Mouse (Mus musculus): Measurements from ENCODE around the gene Pak4. TPM values are rescaled to one million over a fixed set of nuclear protein-coding genes. Genes with fewer than 3 reads are reported as not detected.
A peak's percentile ranks its signal among the peaks of the same experiment; 100 is the strongest.
"Not testable (repeated sequence)": the region's sequence is repeated elsewhere in the genome, so short reads cannot be mapped to it uniquely, and the experiment has no call there.

Gene Pak4
- polyA plus RNA-seq (2015; fragmentation: Nextera tagmentation; extraction: Ambion mirVana) = 16.0 and 23.1 TPM in 2 replicates

DNA sequence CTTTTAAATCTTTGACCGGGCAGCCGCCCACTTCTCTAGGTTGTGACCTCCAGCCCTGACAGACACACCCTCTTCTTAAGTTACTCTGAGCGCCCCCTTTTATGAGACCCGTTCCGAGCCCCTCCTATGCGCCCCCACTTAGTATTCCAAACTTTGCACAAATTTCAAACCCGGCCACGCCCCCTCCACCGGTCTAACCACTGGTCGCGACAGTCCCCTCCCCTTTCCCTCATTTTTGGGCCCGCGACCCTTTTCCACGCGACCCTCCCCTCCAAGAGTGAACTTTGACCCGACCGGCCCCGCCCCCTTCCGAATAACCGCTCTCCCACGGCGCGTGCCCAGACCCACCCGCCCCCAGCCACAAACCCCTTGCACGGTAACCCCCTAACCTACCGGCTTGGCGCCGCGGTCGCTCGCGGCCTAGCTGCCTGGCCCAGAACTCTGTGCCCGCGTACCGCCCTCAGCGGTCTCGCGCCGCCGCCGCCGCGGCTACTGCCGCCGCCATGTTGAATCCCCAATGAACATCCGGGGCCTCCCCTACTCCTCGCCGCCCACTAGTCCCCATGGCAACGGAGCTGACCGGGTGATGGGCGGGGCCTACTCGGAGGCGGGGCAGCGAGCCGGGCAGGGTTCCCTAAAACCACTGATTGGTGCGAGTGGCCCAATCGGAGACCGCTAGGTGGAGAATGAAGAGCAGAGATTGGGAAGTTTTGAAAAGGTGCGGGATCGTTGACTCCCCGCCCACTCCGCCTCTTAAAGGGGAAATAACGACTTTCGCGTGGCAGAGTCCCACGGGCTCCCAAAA, at the start of gene Pak4, which contains the start of gene Samd4b:
Gene Pak4, minus strand, starts transcription at position 544 of the 805 bp plus-strand sequence.
Gene Samd4b, minus strand, starts transcription at position 503 of the 805 bp plus-strand sequence.
- Histone ChIP-seq H3K4me1 (peaks cover 62% of the 10 kb centered on the region), H3K27me3 (replicated peaks) (no peaks in the 10 kb centered on the region), H3K36me3 (no peaks in the 10 kb centered on the region), H3K9ac (replicated peaks) (peak within 1 kb of the TSS; percentile 59), H3K4me3 (replicated peaks) (peak within 1 kb of the TSS; percentile 61), H3K4me2 (peak within 1 kb of the TSS; percentile 84), H3K27ac (replicated peaks) (peak within 1 kb of the TSS; percentile 89), H3K9me3 (replicated peaks) (no peaks in the 10 kb centered on the region)
- WGBS = under 1% methylated on average over 66 of the region's 66 CpGs
- ATAC-seq (ENCODE audit: low FRiP score) = peak; percentile 92

DNA sequence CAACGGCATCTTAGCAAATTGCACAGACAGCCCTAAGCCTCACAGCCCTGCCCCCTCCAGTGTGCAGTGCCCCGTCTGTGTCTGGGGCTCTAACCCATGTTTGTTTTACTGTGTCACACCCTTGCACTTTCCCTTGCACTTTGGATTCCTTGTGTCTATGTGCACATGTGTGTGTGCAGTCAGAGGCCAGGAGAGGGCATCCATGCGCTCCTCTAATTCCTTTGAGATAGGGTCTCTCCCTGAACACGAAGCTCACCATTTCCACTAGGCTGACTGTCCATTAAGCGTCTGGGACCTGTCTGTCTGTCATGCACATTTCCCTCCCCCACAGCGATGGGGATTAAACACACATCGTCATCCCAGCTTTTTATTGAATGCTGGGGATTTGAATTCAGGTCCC, 49.0 kb upstream of the Pak4 start:
- WGBS = 56% methylated on average over 7 of the region's 7 CpGs
- H3K27me3 ChIP-seq (replicated peaks) = no peaks in the 10 kb centered on the region
- no peaks in the 10 kb centered on the region for H3K36me3 ChIP-seq
- H3K4me1 ChIP-seq = no peaks in the 10 kb centered on the region
- no peak for ATAC-seq (ENCODE audit: low FRiP score)
- no peak overlapping the region for H3K9ac ChIP-seq (replicated peaks)
- no peak overlapping the region for H3K4me2 ChIP-seq
- no peak overlapping the region for H3K27ac ChIP-seq (replicated peaks)
- H3K4me3 ChIP-seq (replicated peaks) = no peak overlapping the region
- H3K9me3 ChIP-seq (replicated peaks) = no peaks in the 10 kb centered on the region

DNA sequence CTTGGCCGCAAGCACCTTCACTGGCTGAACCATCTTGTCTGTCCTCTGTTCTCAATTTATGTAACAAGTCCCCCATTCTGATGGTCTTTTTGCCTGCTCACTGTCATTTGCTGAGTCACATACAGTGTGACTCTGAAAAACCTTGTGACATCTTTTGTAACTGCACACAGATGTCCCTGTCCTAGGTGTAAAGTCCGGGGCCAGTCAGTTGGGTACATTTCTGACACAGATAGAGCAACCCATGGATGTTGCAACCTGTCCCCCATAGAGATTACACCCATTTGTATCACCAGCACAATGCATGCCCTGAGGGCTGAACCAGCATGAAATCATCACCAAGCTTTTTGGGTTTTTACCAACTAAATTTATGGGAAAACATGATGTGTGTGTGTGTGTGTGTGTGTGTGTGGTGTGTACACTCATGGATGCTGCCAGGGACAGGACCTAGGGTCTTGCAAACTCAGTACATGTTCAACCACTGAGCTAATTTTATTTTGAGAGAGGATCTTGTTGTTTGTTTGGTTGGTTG, 48.0 kb upstream of the Pak4 start:
- no peak for ATAC-seq (ENCODE audit: low FRiP score)
- WGBS = 87% methylated on average over 2 of the region's 2 CpGs

DNA sequence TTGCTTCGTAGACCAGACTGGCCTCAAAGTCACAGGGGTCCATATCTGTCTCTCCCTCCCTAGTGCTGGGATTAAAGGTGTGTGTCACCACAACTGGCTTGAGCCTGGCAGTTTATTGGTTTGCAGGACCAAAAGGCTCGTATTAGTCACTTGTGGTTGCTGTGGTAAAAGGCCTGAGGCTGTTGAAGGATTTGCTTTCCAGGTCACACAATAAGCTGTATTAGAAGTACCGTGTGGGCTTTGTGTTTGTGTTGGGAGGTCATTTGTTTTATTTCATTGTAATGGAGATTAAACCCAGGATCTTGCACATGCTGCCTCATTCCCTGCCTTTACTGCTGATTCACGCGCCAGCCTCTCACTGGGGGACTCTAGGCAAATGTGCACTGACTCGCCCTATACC, 47.4 kb upstream of the Pak4 start:
- Histone ChIP-seq H3K36me3 (no peaks in the 10 kb centered on the region), H3K9me3 (replicated peaks) (no peaks in the 10 kb centered on the region), H3K4me2 (no peak overlapping the region), H3K9ac (replicated peaks) (no peak overlapping the region), H3K4me3 (replicated peaks) (no peak overlapping the region), H3K4me1 (no peaks in the 10 kb centered on the region), H3K27ac (replicated peaks) (no peak overlapping the region), H3K27me3 (replicated peaks) (no peaks in the 10 kb centered on the region)
- WGBS = 41% methylated on average over 6 of the region's 6 CpGs
- no peak for ATAC-seq (ENCODE audit: low FRiP score)

More for the DNA sequence above, 48.0 kb upstream of the Pak4 start:
- Histone ChIP-seq H3K27me3 (replicated peaks) (no peaks in the 10 kb centered on the region), H3K4me1 (no peaks in the 10 kb centered on the region), H3K4me3 (replicated peaks) (no peak overlapping the region), H3K27ac (replicated peaks) (no peak overlapping the region), H3K9me3 (replicated peaks) (no peaks in the 10 kb centered on the region), H3K9ac (replicated peaks) (no peak overlapping the region), H3K4me2 (no peak overlapping the region), H3K36me3 (no peaks in the 10 kb centered on the region)

DNA sequence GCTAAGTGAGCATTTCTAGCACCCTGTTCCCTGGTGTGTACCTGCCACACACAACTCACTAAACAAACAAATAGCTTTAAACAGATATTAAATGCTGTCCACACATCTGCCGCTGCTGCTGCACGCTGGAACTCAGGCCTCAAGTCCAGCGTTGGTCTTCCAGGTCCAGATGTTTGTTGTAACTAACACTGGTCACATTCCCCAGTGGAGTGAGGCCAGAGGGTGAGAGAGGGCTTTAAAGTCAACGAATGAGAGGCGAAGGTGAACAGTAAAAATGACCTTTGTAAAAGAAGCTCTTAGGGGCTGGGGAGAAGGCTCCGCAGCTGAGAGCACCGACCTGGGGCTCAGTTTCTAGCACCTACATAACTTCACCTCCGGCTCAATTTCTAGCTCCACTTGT, 43.6 kb upstream of the Pak4 start:
- ATAC-seq (ENCODE audit: low FRiP score) = no peak
- Histone ChIP-seq H3K4me2 (no peak overlapping the region), H3K27ac (replicated peaks) (no peak overlapping the region), H3K4me3 (replicated peaks) (no peak overlapping the region), H3K9me3 (replicated peaks) (no peaks in the 10 kb centered on the region), H3K4me1 (no peaks in the 10 kb centered on the region), H3K9ac (replicated peaks) (no peak overlapping the region), H3K27me3 (replicated peaks) (no peaks in the 10 kb centered on the region), H3K36me3 (no peaks in the 10 kb centered on the region)
- 86% methylated on average over 8 of the region's 8 CpGs for WGBS

DNA sequence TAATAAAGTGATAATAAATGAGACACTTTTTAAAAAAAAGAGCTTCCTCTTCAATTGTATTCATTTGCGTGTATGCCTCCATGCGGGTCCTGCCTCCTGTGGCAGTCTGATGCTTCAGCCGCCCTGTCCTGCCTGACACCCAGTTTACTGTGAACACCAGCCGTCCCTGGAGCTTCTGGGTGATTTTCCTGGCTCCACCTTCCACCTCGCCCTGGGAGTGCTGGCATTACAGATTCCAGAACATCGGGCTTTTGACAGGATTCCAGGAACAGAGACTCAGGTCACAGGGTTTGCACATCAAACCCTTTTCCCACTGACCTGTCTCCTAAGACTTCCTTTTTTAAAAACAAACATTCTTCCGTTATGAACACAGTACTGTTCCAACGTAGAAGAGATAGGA, 39.5 kb upstream of the Pak4 start:
- Histone ChIP-seq H3K27ac (replicated peaks) (no peak overlapping the region), H3K36me3 (no peaks in the 10 kb centered on the region), H3K9ac (replicated peaks) (no peak overlapping the region), H3K27me3 (replicated peaks) (peaks cover 7% of the 10 kb centered on the region), H3K4me1 (no peaks in the 10 kb centered on the region), H3K4me2 (no peak overlapping the region), H3K9me3 (replicated peaks) (no peaks in the 10 kb centered on the region), H3K4me3 (replicated peaks) (no peak overlapping the region)
- 25% methylated on average over 8 of the region's 8 CpGs for WGBS
- ATAC-seq (ENCODE audit: low FRiP score) = no peak

DNA sequence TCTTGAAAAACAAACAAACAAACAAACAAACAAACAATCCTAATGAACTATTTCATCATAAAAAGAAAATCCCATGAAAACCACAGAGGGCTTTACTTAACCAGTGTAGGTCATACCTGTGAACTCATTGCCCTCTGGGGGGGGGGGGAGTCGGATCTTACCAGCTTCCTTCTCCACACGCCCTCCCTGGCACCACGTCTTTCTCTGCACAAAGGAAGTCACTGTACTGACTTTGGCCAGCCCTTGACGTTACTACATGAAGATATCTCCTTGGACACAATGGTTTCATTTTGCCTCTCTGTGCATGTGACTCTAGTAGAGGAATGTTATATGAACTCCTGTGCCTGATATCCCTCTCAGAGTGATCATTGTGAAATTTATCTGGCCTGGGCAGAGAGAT, 36.1 kb upstream of the Pak4 start:
- no peak overlapping the region for H3K4me3 ChIP-seq (replicated peaks)
- no peak overlapping the region for H3K9ac ChIP-seq (replicated peaks)
- peaks cover 14% of the 10 kb centered on the region for H3K4me1 ChIP-seq
- H3K27ac ChIP-seq (replicated peaks) = no peak overlapping the region
- WGBS = 75% methylated on average over 4 of the region's 4 CpGs
- no peaks in the 10 kb centered on the region for H3K36me3 ChIP-seq
- ATAC-seq (ENCODE audit: low FRiP score) = no peak
- H3K4me2 ChIP-seq = no peak overlapping the region
- no peaks in the 10 kb centered on the region for H3K9me3 ChIP-seq (replicated peaks)
- peaks cover 36% of the 10 kb centered on the region for H3K27me3 ChIP-seq (replicated peaks)

DNA sequence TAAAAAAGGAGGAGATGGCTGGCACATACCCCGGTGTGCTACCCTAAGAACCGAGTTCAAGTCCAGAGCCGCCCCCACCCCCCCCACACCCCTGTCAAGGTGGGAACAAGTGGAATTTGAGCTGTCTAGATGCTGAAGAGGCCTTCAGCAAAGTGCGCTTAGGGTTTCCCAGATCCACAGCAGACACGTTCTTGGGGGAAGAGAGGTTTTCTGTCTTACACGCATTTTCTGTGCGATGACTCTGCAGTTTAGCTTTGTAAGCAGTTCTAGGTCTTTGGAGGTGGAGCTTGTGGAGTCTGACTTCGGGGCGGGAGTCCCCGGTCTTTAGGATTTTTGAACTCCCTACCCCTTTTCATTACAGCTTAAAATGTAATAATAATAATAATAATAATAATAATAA, 33.1 kb upstream of the Pak4 start, which contains the start of gene Acp7:
Gene Acp7, minus strand, starts transcription at position 260 of the 400 bp plus-strand sequence.
- 28% methylated on average over 10 of the region's 10 CpGs for WGBS
- no peaks in the 10 kb centered on the region for H3K9me3 ChIP-seq (replicated peaks)
- H3K4me3 ChIP-seq (replicated peaks) = peak within 1 kb of the TSS; percentile 33
- H3K4me1 ChIP-seq = peaks cover 14% of the 10 kb centered on the region
- ATAC-seq (ENCODE audit: low FRiP score) = no peak
- no peak within 1 kb of the TSS; the same call in 1 of the 2 replicates for H3K9ac ChIP-seq (replicated peaks)
- H3K27ac ChIP-seq (replicated peaks) = no peak within 1 kb of the TSS
- H3K27me3 ChIP-seq (replicated peaks) = peaks cover 48% of the 10 kb centered on the region
- H3K36me3 ChIP-seq = no peaks in the 10 kb centered on the region
- peak within 1 kb of the TSS; percentile 63 for H3K4me2 ChIP-seq

DNA sequence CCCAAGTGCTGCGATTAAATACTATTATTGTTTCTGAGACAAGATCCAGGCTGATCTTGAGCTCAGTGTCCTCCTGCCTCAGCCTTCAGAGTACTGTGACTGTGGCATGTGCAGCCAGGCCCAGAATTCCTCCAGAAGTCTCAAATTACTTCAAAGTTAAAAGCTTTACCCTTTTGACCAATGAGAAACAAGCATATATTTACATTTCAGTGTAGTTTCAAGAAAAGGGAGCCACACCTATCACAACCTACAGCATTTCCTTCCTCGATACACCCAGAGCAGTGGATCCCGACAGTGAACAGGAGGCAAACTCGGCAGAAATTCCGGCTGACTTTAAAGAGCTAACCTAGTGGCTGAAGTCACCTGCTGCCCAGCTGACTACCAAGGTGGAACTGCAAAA, 26.8 kb upstream of the Pak4 start:
- Histone ChIP-seq H3K4me2 (no peak overlapping the region), H3K27me3 (replicated peaks) (peaks cover 19% of the 10 kb centered on the region), H3K36me3 (no peaks in the 10 kb centered on the region), H3K9me3 (replicated peaks) (no peaks in the 10 kb centered on the region), H3K4me3 (replicated peaks) (no peak overlapping the region), H3K4me1 (peaks cover 2% of the 10 kb centered on the region; the same call in 1 of the 2 replicates), H3K27ac (replicated peaks) (no peak overlapping the region), H3K9ac (replicated peaks) (no peak overlapping the region)
- 85% methylated on average over 5 of the region's 5 CpGs for WGBS
- ATAC-seq (ENCODE audit: low FRiP score) = no peak

DNA sequence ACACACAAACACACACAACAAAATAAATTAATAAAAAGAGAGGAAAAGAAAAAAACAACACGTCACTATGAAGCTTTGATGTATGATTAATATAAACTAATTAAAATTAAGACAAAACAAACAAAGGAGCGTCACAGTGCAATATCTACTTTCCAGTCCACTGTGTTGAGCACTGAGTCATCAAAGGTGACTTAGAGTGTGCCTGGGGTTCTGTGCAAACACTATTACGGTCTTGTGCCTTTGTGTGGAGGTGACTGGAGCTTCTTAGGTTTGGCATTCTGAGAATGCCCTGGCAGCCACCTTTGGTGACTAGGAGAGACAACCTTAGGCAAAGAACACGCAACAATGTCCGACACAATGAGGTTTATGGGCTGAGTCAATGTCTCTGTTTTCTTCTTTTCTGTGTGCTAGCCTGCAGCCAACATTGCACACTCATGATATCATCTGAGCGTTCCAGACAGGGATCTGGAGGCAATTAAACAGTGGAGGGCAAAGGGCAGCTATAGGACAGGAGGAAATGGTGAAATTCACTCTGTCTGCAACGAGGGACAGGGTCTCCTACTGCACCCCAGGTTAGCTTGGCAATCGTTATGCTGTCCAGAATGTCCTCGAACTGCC, 21.2 kb upstream of the Pak4 start:
- Histone ChIP-seq H3K9me3 (replicated peaks) (no peaks in the 10 kb centered on the region), H3K4me3 (replicated peaks) (no peak overlapping the region)
- ATAC-seq (ENCODE audit: low FRiP score) = no peak

DNA sequence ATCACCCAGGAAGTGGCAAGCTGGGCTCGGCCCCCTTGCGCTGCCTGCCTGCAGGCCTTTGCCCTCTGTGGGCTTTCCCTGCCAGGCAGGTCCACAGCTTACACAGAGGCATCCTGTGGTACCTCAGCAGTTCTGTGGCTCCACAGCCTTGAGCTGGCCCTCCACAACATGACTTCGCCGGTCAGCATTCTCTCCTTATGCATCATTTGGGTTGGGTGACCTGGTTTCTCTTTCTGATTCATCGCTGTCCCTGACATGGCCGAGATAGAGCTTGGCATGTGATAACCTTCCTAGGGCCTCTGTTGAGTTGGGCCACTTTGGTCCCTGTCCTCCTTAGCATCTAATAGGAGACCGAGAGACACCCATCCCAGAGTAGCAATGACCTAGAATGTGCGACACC, 8.0 kb upstream of the Pak4 start:
- H3K4me2 ChIP-seq = no peak overlapping the region
- H3K36me3 ChIP-seq = no peaks in the 10 kb centered on the region
- no peaks in the 10 kb centered on the region for H3K9me3 ChIP-seq (replicated peaks)
- no peak overlapping the region for H3K9ac ChIP-seq (replicated peaks)
- peaks cover 7% of the 10 kb centered on the region for H3K4me1 ChIP-seq
- ATAC-seq (ENCODE audit: low FRiP score) = no peak
- no peaks in the 10 kb centered on the region for H3K27me3 ChIP-seq (replicated peaks)
- H3K27ac ChIP-seq (replicated peaks) = no peak overlapping the region
- no peak overlapping the region for H3K4me3 ChIP-seq (replicated peaks)
- 92% methylated on average over 8 of the region's 8 CpGs for WGBS

More for the DNA sequence above, 21.2 kb upstream of the Pak4 start:
- Histone ChIP-seq H3K4me1 (no peaks in the 10 kb centered on the region), H3K27ac (replicated peaks) (no peak overlapping the region), H3K9ac (replicated peaks) (no peak overlapping the region), H3K27me3 (replicated peaks) (no peaks in the 10 kb centered on the region), H3K36me3 (no peaks in the 10 kb centered on the region), H3K4me2 (no peak overlapping the region)
- 75% methylated on average over 9 of the region's 9 CpGs for WGBS

DNA sequence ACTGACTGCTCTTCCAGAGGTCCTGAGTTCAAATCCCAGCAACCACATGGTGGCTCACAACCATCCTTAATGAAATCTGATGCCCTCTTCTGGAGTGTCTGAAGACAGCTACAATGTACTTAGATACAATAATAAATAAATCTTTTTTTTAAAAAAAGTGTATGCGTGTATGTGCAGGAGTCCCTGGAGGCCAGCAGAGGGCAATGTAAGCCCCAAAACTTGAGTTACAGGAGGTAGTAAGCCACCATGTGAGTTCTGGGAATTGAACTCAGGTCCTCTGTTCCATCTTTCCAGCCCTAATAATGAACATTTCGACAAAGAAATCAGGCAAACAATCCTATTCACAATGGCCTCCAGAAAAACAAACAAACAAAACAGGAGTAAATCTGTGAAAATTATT, 5.8 kb upstream of the Pak4 start:
- not testable (repeated sequence) for H3K36me3 ChIP-seq; H3K9me3 ChIP-seq (replicated peaks); H3K27ac ChIP-seq (replicated peaks); H3K4me2 ChIP-seq; H3K4me3 ChIP-seq (replicated peaks); H3K9ac ChIP-seq (replicated peaks); ATAC-seq (ENCODE audit: low FRiP score); H3K27me3 ChIP-seq (replicated peaks)
- peaks cover 13% of the 10 kb centered on the region for H3K4me1 ChIP-seq
- 86% methylated on average over 2 of the region's 2 CpGs for WGBS
